Mouse (Mus musculus) spleen, adult 2 months (tissue): ENCODE measurements around the gene Zic4. TPM values are rescaled to one million over a fixed set of nuclear protein-coding genes. Genes with fewer than 3 reads are reported as not detected.

Experiments
- DNase-seq, 2 experiments: peaks; one replicate each; pipeline versions ENCODE4 v3.0.0 to v3.0.0-alpha.2; 2012 to 2021; ENCODE audit warnings: low spot score in 2 of 2, low read depth in 1 of 2
- H3K27ac ChIP-seq: fragments of 200-500 bp; 2 replicates; pipeline ENCODE4 v1.5.1; 2012; ENCODE audit warnings: low read length, inconsistent platforms; ENCODE audit not compliant: insufficient read depth
- H3K27me3 ChIP-seq: fragments of 200-500 bp; 2 replicates; pipeline ENCODE4 v1.6.1; 2012; ENCODE audit warnings: mild to moderate bottlenecking, moderate library complexity, low read length, inconsistent platforms; ENCODE audit not compliant: control insufficient read depth, insufficient read depth
- H3K36me3 ChIP-seq: fragments of 200-500 bp; 2 replicates; pipeline ENCODE4 v1.6.1; 2012; ENCODE audit warnings: mild to moderate bottlenecking, low read length, inconsistent platforms; ENCODE audit not compliant: control insufficient read depth, insufficient read depth
- H3K4me1 ChIP-seq: fragments of 200-500 bp; 2 replicates; pipeline ENCODE4 v1.6.1; 2011; ENCODE audit warnings: inconsistent platforms; ENCODE audit not compliant: control insufficient read depth, insufficient read depth, insufficient read length
- H3K4me3 ChIP-seq: fragments of 200-500 bp; 2 replicates; pipeline ENCODE4 v1.5.1; 2011; ENCODE audit warnings: mild to moderate bottlenecking, inconsistent platforms; ENCODE audit not compliant: insufficient read depth, insufficient read length; ENCODE audit errors: extremely low read depth
- CTCF ChIP-seq: fragments of 200-500 bp; IDR thresholded peaks from 2 replicates; pipeline ENCODE4 v1.5.1; 2011; ENCODE audit warnings: mild to moderate bottlenecking, inconsistent platforms; ENCODE audit not compliant: insufficient read depth, insufficient read length, insufficient replicate concordance; ENCODE audit errors: extremely low read depth
- POLR2A ChIP-seq: fragments of 200-500 bp; IDR thresholded peaks from 2 replicates; pipeline ENCODE4 v1.6.1; 2011; ENCODE audit warnings: low read depth, low read length, inconsistent platforms
- WGBS: fragments of 180-500 bp; shearing (Covaris S2); methylation state at CpG from one replicate; pipeline ENCODE4 v1.1.7; 2018; 5-methylcytosine and 5-hydroxymethylcytosine counted together
- polyA plus RNA-seq: library from polyadenylated mRNA; depleted of rRNA; stranded (reverse); fragments of >200 nt; gene quantifications from 2 replicates; pipeline ENCODE4 v1.2.3, GENCODE M21; 2012

Zic4 gene
- polyA plus RNA-seq, 1 experiment, result not detected

GRCm38 (mm10) chr9:91377036-91377872, 15.0 kb downstream of the Zic4 start:
- peaks cover 11% of the 10 kb centered on the region for H3K27me3 ChIP-seq
- no peaks in the 10 kb centered on the region for H3K4me1 ChIP-seq
- WGBS, result 12% methylated on average over 14 of the region's 14 CpGs

GRCm38 (mm10) chr9:91377873-91378150, 15.6 kb downstream of the Zic4 start:
- Histone ChIP-seq H3K4me1 (no peaks in the 10 kb centered on the region), H3K27me3 (peaks cover 11% of the 10 kb centered on the region), H3K4me3 (no peak overlapping the region), H3K36me3 (no peaks in the 10 kb centered on the region), H3K27ac (no peak overlapping the region)
- no peak for TF ChIP-seq POLR2A
- TF ChIP-seq CTCF, result no peak
- 6% methylated on average over 16 of the region's 16 CpGs for WGBS
- DNase-seq, result no peak

More at GRCm38 (mm10) chr9:91377036-91377872, 15.0 kb downstream of the Zic4 start:
- no peak for DNase-seq
- TF ChIP-seq POLR2A, result no peak
- Histone ChIP-seq H3K4me3 (no peak overlapping the region), H3K27ac (no peak overlapping the region), H3K36me3 (no peaks in the 10 kb centered on the region)

- no peak for DNase-seq
- no peak overlapping the region for H3K4me3 ChIP-seq
- WGBS, result 6% methylated on average over 48 of the region's 48 CpGs
- H3K36me3 ChIP-seq, result no peaks in the 10 kb centered on the region
- no peak overlapping the region for H3K27ac ChIP-seq
- peaks cover 11% of the 10 kb centered on the region for H3K27me3 ChIP-seq
- TF ChIP-seq POLR2A, result no peak
- TF ChIP-seq CTCF, result no peak
- H3K4me1 ChIP-seq, result no peaks in the 10 kb centered on the region
Measured at GRCm38 (mm10) chr9:91378411-91379299, 16.4 kb downstream of the Zic4 start.

DNA sequence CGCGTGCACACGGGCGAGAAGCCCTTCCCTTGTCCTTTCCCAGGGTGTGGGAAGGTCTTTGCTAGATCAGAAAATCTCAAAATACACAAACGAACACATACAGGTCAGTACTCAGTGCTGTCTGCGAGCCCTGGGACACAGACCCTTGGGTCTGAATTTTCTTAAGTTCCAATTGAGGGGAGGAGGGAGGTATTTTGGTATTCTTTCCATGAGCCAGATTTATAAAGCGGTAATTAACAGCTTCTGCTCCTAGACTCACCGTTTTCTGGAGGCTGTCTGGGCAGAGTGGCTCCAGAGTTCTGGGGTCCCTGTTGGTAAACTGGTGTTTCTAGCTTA, 17.1 kb downstream of the Zic4 start:
- Histone ChIP-seq H3K4me3 (no peak overlapping the region), H3K36me3 (no peaks in the 10 kb centered on the region), H3K27me3 (peaks cover 12% of the 10 kb centered on the region), H3K27ac (no peak overlapping the region), H3K4me1 (no peaks in the 10 kb centered on the region)
- TF ChIP-seq POLR2A (no peak), CTCF (no peak)
- DNase-seq, result no peak
- 11% methylated on average over 8 of the region's 8 CpGs for WGBS

DNA sequence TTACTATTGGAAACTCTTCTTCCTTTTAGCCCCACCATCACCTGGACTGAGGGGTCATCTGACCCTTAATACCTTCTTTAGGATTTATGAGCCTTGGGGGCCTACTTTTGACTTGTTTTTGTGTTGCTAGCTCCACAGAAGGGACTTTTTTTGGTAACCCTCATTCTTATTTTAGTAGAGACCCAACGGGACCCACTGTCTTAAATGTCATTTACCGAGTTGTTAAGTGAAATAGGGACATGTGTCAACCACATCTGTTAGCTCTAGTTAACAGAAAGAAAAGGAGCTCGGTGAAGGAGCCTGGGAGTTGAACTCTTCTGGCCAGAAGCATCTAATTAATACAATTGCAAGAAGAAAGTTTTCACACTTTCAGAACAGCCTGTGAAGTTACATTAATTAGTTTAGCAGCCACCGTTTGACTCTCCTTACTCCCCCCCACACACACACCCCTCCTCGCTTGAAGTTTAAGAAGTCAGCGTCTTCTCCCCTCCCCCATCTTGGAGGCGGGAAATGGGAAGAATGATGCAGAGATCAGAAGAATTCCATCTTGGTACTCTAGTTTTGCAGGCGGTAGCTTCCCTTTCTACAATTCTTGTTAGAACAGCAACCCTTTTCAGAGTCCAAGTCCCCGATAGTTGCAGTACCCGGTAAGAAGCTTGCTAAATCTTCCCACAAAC, 17.7 kb downstream of the Zic4 start:
- H3K4me3 ChIP-seq, result no peak overlapping the region
- no peaks in the 10 kb centered on the region for H3K4me1 ChIP-seq
- no peak for TF ChIP-seq CTCF
- no peak for TF ChIP-seq POLR2A
- no peak for DNase-seq
- H3K27me3 ChIP-seq, result peaks cover 13% of the 10 kb centered on the region
- H3K36me3 ChIP-seq, result no peaks in the 10 kb centered on the region
- no peak overlapping the region for H3K27ac ChIP-seq
- 6% methylated on average over 10 of the region's 10 CpGs for WGBS

DNA sequence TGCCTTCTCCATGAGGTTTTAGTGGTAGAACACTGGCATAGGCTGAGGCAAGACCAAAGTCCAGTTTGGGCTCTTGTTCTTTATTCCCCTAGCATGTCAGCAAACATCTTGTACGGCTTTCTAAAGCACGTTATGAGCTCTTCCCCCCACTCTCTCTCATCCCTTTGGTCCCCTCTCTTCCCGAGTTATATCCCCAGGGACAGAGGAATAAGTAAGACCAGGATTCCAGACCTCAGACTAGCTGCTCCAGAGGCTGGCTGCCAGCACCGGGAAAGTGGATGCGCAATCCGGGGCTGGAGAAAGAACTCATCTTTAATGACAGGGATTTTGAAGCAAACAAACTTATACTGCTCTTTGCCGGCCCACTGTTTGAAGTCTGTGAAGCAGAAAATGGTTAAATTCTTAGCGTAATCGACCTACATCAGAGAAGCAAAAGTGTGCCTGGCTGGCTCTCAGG, 18.3 kb downstream of the Zic4 start:
- DNase-seq, result no peak
- Histone ChIP-seq H3K4me1 (no peaks in the 10 kb centered on the region), H3K4me3 (no peak overlapping the region), H3K36me3 (no peaks in the 10 kb centered on the region), H3K27ac (no peak overlapping the region), H3K27me3 (peaks cover 13% of the 10 kb centered on the region)
- TF ChIP-seq POLR2A (no peak), CTCF (no peak)
- WGBS, result 5% methylated on average over 9 of the region's 9 CpGs
